In the genomic region with DNA sequence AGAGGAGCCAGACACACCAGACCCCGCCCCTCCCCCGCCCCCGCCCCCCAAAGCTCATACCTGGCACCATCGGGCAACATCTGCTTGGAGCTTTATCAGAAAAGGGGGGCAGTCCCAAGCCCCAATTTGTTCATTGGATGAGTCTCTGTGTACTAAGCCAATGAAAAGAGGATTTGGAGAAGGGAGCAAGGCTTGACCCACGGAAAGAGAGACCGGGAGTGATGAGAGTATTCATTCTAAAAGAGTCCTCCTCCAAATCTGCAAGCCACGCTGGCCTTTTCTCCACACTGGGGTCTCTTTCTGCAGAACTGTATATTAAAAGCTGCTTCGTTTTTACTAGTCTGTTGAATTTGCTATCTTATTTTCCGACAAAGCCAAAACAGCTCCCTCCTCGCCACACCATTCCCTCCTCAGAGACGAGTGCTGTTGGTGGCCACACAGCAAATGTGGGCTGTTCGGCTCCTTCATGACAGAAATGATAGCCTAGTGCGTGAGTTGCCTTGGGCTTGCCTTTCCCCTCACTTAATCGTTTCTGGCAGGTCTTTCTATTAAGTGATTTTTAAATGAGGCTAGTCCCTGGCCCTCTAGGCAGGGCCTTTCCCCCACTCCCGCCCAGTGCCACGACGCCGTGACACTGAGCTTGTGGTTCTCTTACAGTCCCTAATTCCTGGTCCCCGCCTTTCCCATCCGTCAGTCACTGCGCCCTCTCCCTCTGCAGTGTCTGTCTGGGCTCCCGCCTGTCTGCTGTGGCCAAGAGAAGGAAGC, we compare ENCODE assay signal across 10 mouse cellular contexts. TPM values are rescaled to one million over a fixed set of nuclear protein-coding genes. Genes with fewer than 3 reads are reported as not detected.
A peak's percentile ranks its signal among the peaks of the same experiment; 100 is the strongest.
DNase-seq lines count a peak whose midpoint lies in the region; ATAC-seq and TF ChIP-seq lines count a peak whose summit lies in the region.
"Had no signal": no experiment of that assay in that cellular context is flagged by ENCODE, and none has a peak within 500 bp of the region (broad histone marks: within the 10 kb centered on the region; RNA-seq: fewer than 3 reads in every experiment).

No protein-coding gene starts in this region.

- 21% methylated on average over 22 of the region's 22 CpGs for WGBS in forebrain, embryonic 12.5 days
- WGBS in lung, embryonic 14.5 days, result 23% methylated on average over 22 of the region's 22 CpGs

- H3K36me3 ChIP-seq in forebrain, embryonic 12.5 days (replicated peaks), result no peaks in the 10 kb centered on the region
- no peaks in the 10 kb centered on the region for H3K36me3 ChIP-seq in lung, embryonic 14.5 days (ENCODE audit: insufficient read depth)

- no peak overlapping the region for H3K27ac ChIP-seq in forebrain, embryonic 12.5 days
- no peak overlapping the region for H3K27ac ChIP-seq in lung, embryonic 14.5 days (ENCODE audit: low read depth)

- no peaks in the 10 kb centered on the region for H3K9me3 ChIP-seq in forebrain, embryonic 12.5 days
- H3K9me3 ChIP-seq in lung, embryonic 14.5 days (ENCODE audit: low read depth, low read length), result no peaks in the 10 kb centered on the region

- TF ChIP-seq CTCF in lung, embryonic 14.5 days (IDR thresholded peaks at IDR 0.05; ENCODE audit: low read depth), result no peak

- ATAC-seq in forebrain, embryonic 12.5 days (ENCODE audit: low FRiP score), result no peak
- peak; percentile 52; the same call in 1 of the 2 replicates for ATAC-seq in lung, embryonic 14.5 days (ENCODE audit: insufficient read depth)
- ATAC-seq: inflammation-experienced regulatory T-cells, adult 6 months had no signal

- intact Hi-C loops in left cerebral cortex, postnatal 14 days (cut with DNase I), result no loop called here

- H3K4me1 ChIP-seq in forebrain, embryonic 12.5 days, result peaks cover 10% of the 10 kb centered on the region
- H3K4me1 ChIP-seq in lung, embryonic 14.5 days (ENCODE audit: insufficient read depth), result peaks cover 3% of the 10 kb centered on the region; the same call in 1 of the 2 replicates

- H3K9ac ChIP-seq in forebrain, embryonic 12.5 days, result no peak overlapping the region; the same call in 1 of the 2 replicates
- H3K9ac ChIP-seq in lung, embryonic 14.5 days, result no peak overlapping the region; the same call in 1 of the 2 replicates

- H3K27me3 ChIP-seq in forebrain, embryonic 12.5 days, result 0 out of 2 replicates have a peak, but pooled peaks cover 11% of the 10 kb centered on the region
- H3K27me3 ChIP-seq in lung, embryonic 14.5 days (ENCODE audit: insufficient read depth, low read length), result no peaks in the 10 kb centered on the region

- H3K4me2 ChIP-seq in forebrain, embryonic 12.5 days, result peak overlapping the region; percentile 35
- H3K4me2 ChIP-seq in lung, embryonic 14.5 days, result peak overlapping the region; percentile 27; the same call in 1 of the 2 replicates

- no peak overlapping the region for H3K4me3 ChIP-seq in forebrain, embryonic 12.5 days (replicated peaks)
- H3K4me3 ChIP-seq in lung, embryonic 14.5 days (ENCODE audit: low read depth, low read length), result no peak overlapping the region

- peak; percentile 21 for DNase-seq in kidney, postnatal 10 days
- DNase-seq in kidney, postnatal 14 days, result no peak
- DNase-seq in lung, embryonic 14.5 days, result peak; percentile 39
- DNase-seq in retina, postnatal 1 day, result peak; percentile 68
- DNase-seq in thymus, adult 18-20 months, result no peak
- no peak for DNase-seq in left cerebral cortex, postnatal 14 days (ENCODE audit: low spot score in 2 of 2)
- no peak for DNase-seq in layer of hippocampus, postnatal 25 days (ENCODE audit: extremely low spot score in 1 of 2, low spot score in 1 of 2)
- DNase-seq: cerebellum, adult 11-12 months had no signal

RNA-seq across cellular contexts. Expression of gene Frmd6, which starts 41.7 kb away (rescaled TPM):
- 14.7 and 15.6 TPM in 2 replicates for polyA plus RNA-seq in forebrain, embryonic 12.5 days (2016; fragmentation: Nextera tagmentation; extraction: Ambion mirVana)
- polyA plus RNA-seq in lung, embryonic 14.5 days (2014; fragmentation: Nextera tagmentation; extraction: Ambion mirVana), result 40.4 and 42.8 TPM in 2 replicates
- total RNA-seq in left cerebral cortex, postnatal 14 days (2021), result 10 to 100 TPM; 20.8 to 28.5 TPM
- total RNA-seq in layer of hippocampus, postnatal 25 days (2021), result 10 to 100 TPM; 15.4 to 16.8 TPM

Comparison
In these comparisons a context has a peak if more than half of its experiments do, and no peak if none do; other contexts are left out.
1. DNase-seq: peak in kidney, postnatal 10 days (single experiment), lung, embryonic 14.5 days (single experiment) and retina, postnatal 1 day (single experiment); none in kidney, postnatal 14 days (single experiment), thymus, adult 18-20 months (0 of 2), left cerebral cortex, postnatal 14 days (0 of 2) and layer of hippocampus, postnatal 25 days (0 of 2).